In the genomic region with DNA sequence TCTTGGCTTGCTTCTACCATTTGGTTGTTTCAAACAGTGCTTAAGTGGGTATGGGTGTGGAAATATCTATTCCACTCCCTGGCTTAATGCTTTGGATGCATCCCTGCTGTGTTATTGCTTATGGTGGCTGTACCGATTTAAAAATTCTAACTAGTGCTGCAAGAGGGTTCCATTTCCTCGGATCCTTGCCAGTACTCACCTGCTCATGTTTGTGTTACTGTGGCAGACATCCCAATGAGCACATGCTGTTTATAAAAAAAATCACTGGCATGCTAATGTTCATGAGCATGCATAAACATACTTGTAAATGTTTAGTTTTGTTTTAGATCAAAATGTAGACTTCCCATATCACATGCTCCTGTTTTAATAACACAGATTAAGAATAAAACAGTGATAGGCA, we compare ENCODE assay signal across 24 mouse cellular contexts.
DNase-seq lines count a peak whose midpoint lies in the region; ATAC-seq lines count a peak whose summit lies in the region.
"Had no signal": no experiment of that assay in that cellular context is flagged by ENCODE, and none has a peak within 500 bp of the region (broad histone marks: within the 10 kb centered on the region; RNA-seq: fewer than 3 reads in every experiment).

No protein-coding gene starts in this region.

- H3K27ac ChIP-seq in kidney, embryonic 15.5 days, result no peak overlapping the region
- H3K27ac ChIP-seq in midbrain, embryonic 14.5 days (replicated peaks; ENCODE audit: low read depth, low read length), result no peak overlapping the region
- H3K27ac ChIP-seq: embryonic facial prominence, embryonic 13.5 days; embryonic facial prominence, embryonic 15.5 days; forebrain, embryonic 10.5 days; forebrain, embryonic 12.5 days had no signal

- 86% methylated on average over 2 of the region's 2 CpGs for WGBS in kidney, embryonic 15.5 days
- 80% methylated on average over 2 of the region's 2 CpGs for WGBS in midbrain, embryonic 14.5 days

- H3K27me3 ChIP-seq in kidney, embryonic 15.5 days, result no peaks in the 10 kb centered on the region
- no peaks in the 10 kb centered on the region for H3K27me3 ChIP-seq in midbrain, embryonic 14.5 days (ENCODE audit: control insufficient read depth, insufficient read depth, low read length)
- H3K27me3 ChIP-seq: embryonic facial prominence, embryonic 13.5 days; embryonic facial prominence, embryonic 15.5 days; forebrain, embryonic 12.5 days had no signal

- peak; percentile 17 for DNase-seq in kidney, adult 18-20 months
- DNase-seq in kidney, adult 8-10 months, result peak; percentile 18 to 59
- no peak for DNase-seq in kidney, postnatal 10 days
- DNase-seq in kidney, postnatal 14 days, result peak; percentile 43
- DNase-seq in kidney, postnatal 25 days, result peak; percentile 43 to 49
- no peak for DNase-seq in midbrain, embryonic 14.5 days
- DNase-seq in adrenal gland, postnatal 25 days, result no peak
- DNase-seq: adrenal gland, adult 2 months; adrenal gland, postnatal 10 days; adrenal gland, postnatal 36 days; cerebellum, adult 11-12 months; cerebellum, adult 2 months; cerebellum, adult 9-11 months; cerebellum, postnatal 14 days; cerebellum, postnatal 36 days; embryo, embryonic 11 days had no signal

- H3K9me3 ChIP-seq in kidney, embryonic 15.5 days (replicated peaks), result no peaks in the 10 kb centered on the region
- no peaks in the 10 kb centered on the region for H3K9me3 ChIP-seq in midbrain, embryonic 14.5 days (ENCODE audit: control insufficient read depth, low read length)
- H3K9me3 ChIP-seq: embryonic facial prominence, embryonic 13.5 days; embryonic facial prominence, embryonic 15.5 days; forebrain, embryonic 10.5 days; forebrain, embryonic 12.5 days had no signal

- H3K36me3 ChIP-seq in kidney, embryonic 15.5 days, result no peaks in the 10 kb centered on the region
- no peaks in the 10 kb centered on the region for H3K36me3 ChIP-seq in midbrain, embryonic 14.5 days (ENCODE audit: control insufficient read depth, insufficient read depth, low read length)
- H3K36me3 ChIP-seq: embryonic facial prominence, embryonic 13.5 days; embryonic facial prominence, embryonic 15.5 days; forebrain, embryonic 10.5 days; forebrain, embryonic 12.5 days had no signal

- no peak overlapping the region for H3K4me3 ChIP-seq in kidney, embryonic 15.5 days (replicated peaks)
- no peak overlapping the region for H3K4me3 ChIP-seq in midbrain, embryonic 14.5 days (replicated peaks; ENCODE audit: low read depth, low read length)
- H3K4me3 ChIP-seq: embryonic facial prominence, embryonic 13.5 days; embryonic facial prominence, embryonic 15.5 days; erythroblast, embryonic 14.5 days; forebrain, embryonic 10.5 days; forebrain, embryonic 12.5 days had no signal

- no peak overlapping the region for H3K9ac ChIP-seq in kidney, embryonic 15.5 days
- H3K9ac ChIP-seq in midbrain, embryonic 14.5 days (replicated peaks; ENCODE audit: low read length), result no peak overlapping the region
- H3K9ac ChIP-seq: embryonic facial prominence, embryonic 13.5 days; embryonic facial prominence, embryonic 15.5 days; forebrain, embryonic 12.5 days had no signal

- no peak overlapping the region for H3K4me2 ChIP-seq in kidney, embryonic 15.5 days
- no peak overlapping the region for H3K4me2 ChIP-seq in midbrain, embryonic 14.5 days (ENCODE audit: low read length)
- H3K4me2 ChIP-seq: embryonic facial prominence, embryonic 13.5 days; embryonic facial prominence, embryonic 15.5 days; forebrain, embryonic 12.5 days had no signal

- no peaks in the 10 kb centered on the region for H3K4me1 ChIP-seq in kidney, embryonic 15.5 days
- no peaks in the 10 kb centered on the region for H3K4me1 ChIP-seq in midbrain, embryonic 14.5 days (ENCODE audit: control insufficient read depth, insufficient read depth, low read length)
- H3K4me1 ChIP-seq: embryonic facial prominence, embryonic 15.5 days; forebrain, embryonic 12.5 days had no signal

- no peak for ATAC-seq in kidney, embryonic 15.5 days (replicated peaks; ENCODE audit: low FRiP score)
- no peak for ATAC-seq in midbrain, embryonic 14.5 days (ENCODE audit: low FRiP score, low TSS enrichment)
- ATAC-seq: forebrain, embryonic 14.5 days; forebrain, embryonic 16.5 days had no signal

Comparison
In these comparisons a context has a peak if more than half of its experiments do, and no peak if none do; other contexts are left out.
1. DNase-seq: peak in kidney, adult 18-20 months (single experiment), kidney, adult 8-10 months (2 of 2), kidney, postnatal 14 days (single experiment) and kidney, postnatal 25 days (2 of 2); none in kidney, postnatal 10 days (single experiment), midbrain, embryonic 14.5 days (single experiment) and adrenal gland, postnatal 25 days (single experiment).